Mouse (Mus musculus) heart, adult 9 months (tissue): ENCODE data around the gene Prkg1.

Experiments used
- DNase-seq, 2 experiments: peaks; one replicate each; pipeline ENCODE4 v3.0.0; 2022; ENCODE audit warnings: low spot score in 2 of 2

Prkg1 gene

DNA sequence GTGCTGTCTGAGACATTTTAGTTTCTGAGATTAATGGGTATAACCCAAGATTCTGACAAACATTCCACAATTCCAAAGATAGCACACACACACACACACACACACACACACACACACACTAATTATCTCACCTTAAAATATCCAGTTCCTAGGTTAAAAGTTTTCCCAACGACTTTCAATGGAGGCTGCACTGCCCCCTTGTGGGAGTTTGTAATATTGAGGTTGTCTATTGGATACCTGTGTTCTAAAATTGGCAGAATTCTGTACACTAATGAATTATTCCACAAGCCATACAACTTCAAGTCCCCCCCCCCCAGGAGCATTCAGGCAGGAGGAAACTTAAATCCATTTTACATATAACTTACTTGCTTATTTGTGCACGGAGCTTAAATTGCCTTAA is 18.2 kb downstream of the Prkg1 start:
- DNase-seq = peak in 1 of 2 experiments; percentile 29

DNA sequence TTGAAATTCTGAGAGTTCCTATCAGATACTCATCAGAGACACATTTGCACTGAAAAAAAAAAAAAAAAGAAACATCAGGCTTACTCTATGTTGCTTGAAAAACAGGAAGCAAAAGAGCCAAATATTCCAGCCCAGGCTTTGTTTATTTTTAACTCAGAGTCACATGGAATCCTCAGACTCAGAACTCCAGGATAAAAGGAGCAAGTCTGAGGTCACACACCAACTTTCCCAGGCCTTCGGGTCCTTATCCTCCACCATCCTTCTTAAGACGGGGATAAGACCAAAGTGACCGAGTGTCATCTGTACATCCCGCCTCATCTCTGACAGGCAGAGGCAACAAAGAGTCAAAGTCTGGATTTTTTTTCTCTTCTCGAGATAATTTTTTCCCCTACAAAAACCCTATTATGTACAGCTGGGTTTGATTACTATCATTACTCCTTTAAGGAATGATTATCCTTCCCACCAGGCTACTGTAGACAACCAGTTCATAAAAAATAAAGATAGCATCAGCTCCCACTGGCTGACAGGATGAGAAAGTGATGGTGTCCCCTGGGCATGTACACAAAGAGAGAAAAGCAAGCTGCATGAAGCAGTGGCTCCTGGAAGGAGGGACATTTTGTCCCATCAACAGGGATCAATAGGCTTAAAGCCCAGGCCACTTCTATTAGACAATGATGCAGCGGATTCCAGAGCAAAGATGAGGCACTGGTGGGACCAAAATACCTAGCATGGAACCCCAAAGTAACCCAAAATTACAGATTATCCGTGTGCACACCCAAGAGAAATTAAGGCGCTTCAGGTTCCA is 21.4 kb downstream of the Prkg1 start:
- peak; percentile 30 to 56 for DNase-seq

DNA sequence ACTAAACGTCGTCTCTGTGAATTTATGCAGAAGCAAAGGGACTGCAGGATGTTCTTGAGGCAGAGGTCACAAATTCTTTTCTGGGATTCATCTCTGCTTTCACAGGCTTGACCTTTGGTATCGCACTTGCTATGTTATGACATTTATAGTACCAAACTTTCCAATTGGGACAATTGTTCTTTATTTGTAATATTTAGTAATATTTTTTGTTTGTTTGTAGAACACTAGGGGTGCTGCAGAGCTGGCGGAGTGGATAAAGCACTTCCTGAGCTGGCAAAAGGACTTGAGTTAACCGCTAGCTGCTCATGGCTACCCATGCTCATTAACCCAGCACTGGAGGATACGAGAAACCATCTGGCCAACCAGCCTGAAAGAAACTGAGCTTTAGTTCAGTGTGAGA is 49.9 kb downstream of the Prkg1 start:
- DNase-seq = no peak

DNA sequence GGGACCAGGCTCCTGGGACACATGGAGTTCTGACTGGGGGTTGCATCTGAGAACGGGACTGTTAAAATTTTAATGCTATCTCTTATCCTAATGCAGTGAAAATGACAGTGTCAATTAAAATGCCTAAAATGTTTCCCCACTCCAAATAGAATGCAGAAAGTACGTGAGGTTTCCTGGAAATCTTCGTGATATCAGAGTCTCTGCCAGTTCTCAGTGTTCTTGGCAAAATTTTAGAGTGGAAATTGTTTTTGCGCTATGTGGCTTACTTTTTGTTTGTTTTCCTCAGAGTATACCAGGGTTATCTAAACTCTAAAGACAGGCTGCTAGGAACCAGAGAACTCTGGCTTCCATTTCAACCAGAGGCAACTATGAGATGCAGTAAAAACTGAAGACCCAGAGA is 50.4 kb downstream of the Prkg1 start:
- DNase-seq = peak in 1 of 2 experiments; percentile 23

GRCm38 (mm10) chr19:31713321-31713720 is 51.5 kb downstream of the Prkg1 start:
- no peak for DNase-seq

DNA sequence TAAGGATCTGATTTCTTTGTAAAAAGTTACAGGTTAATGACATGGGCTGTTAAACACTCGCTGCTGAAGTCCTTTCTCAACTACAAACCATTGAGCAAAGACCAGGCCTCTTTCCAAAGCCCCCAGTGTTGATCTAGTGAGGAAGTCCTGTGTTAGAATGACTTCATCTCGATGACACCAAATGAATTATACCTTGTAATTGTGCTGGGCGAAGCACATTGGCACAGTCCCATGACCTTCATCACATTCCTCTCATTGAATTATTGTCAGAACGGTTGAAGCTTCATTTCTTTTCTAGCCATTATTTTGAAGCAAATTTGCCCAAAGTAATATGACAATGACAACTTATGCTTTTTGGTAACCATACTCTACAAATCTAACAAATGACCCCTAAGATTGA is 54.5 kb downstream of the Prkg1 start:
- DNase-seq = no peak

- DNase-seq = no peak
Observed at GRCm38 (mm10) chr19:31703991-31704390, 60.8 kb downstream of the Prkg1 start.

DNA sequence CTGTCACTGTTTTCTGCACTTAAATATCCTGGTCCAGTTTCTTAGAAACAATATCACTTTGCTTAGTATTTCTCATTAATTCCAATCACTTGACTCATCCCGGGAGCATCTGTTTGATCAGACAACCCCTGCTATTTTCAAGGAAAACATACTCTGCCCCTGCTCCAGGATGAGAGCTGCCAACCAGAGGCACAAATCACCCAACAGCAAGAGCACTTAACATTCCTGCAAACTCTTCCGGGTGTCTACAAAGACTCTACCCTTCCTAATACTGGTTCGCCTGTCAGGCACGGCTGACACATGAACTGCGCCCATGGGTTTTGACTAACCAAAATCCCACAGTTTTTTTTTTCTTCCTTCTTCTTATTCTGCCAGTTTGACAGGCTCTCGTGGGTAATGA is 65.9 kb downstream of the Prkg1 start:
- DNase-seq = no peak

DNA sequence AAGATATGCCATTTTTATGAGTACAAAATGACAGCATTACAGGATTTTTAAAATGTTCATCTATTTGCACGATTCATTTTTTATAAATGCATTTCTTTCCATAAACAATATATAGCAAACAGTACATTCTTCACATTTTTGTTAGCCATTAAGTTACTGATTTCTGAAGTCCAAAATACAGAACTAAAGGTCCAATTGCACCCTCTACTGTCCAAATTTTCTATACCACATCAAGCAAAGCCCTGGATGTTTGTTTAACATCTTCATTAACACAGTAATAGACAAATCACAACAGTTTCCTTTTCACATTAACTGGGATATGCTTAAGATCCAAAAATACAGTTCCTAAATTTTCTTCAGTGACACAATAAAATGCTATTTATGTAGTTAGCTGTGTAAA is 84.0 kb downstream of the Prkg1 start:
- DNase-seq = no peak

- no peak for DNase-seq
Observed at GRCm38 (mm10) chr19:31678324-31678723, 86.5 kb downstream of the Prkg1 start.

- no peak for DNase-seq
Observed at GRCm38 (mm10) chr19:31671726-31672125, 93.1 kb downstream of the Prkg1 start.

GRCm38 (mm10) chr19:31665007-31665406 is 99.8 kb downstream of the Prkg1 start:
- DNase-seq = no peak

- DNase-seq = peak; percentile 24 to 31
Observed at GRCm38 (mm10) chr19:31664159-31664991, 100.5 kb downstream of the Prkg1 start.

DNA sequence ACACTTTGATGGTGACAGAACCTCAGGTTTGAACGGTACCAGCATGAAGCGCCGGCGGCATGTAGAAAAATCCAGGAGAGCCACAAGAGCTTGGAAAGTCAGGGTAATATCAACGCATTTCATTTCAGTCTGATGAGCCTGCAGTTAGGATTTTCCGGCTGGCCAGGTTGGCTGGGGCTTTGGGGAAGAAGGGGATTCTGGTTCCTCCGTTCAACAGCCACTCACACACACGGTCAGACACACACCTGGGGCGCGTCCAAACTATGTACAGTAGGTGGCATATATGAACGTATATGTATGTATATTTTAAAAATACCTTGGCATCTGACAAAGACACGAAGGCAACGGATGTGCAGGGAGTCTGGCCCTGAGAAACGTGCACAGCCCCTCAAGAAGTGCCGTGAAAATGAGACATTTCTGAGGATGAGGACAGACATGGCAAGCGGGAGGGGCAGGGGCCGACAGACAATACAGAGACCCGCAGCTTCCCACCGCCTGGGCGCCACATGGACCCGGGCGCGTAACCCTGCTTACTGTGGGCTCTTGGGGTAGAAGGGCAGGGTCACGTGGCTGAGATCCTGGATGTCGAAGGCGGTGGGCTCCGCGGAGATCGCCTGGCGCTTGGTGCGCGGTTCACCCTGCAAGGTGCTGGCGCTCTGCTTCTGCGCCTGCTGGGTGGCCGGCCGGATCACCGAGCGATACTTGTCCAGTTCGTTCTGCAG is 101.2 kb downstream of the Prkg1 start:
- DNase-seq = no peak

DNA sequence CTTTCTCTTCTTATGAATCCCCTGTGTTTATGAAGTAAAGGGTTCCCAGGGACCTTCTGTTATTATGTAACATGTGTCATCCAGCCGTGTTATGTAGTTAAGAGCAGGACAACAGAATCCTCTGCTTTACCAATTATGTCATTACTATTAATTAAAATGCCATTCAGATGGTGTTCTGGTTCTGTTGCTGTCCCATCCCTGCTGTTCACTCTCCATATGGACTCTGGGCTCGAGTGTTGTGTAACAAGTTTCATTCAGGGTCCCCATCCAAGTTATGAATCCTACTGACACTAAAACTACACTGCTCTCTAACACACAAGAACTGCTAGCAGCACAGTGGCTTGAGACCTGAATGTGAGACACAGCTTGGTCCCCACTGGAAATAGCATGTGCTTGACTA is 102.0 kb downstream of the Prkg1 start:
- no peak for DNase-seq

GRCm38 (mm10) chr19:31658751-31659397 is 106.0 kb downstream of the Prkg1 start:
- DNase-seq = no peak

- no peak for DNase-seq
Observed at GRCm38 (mm10) chr19:31656256-31656655, 108.6 kb downstream of the Prkg1 start.

GRCm38 (mm10) chr19:31655826-31656225 is 109.0 kb downstream of the Prkg1 start:
- no peak for DNase-seq

- no peak for DNase-seq
Observed at GRCm38 (mm10) chr19:31654022-31654421, 110.8 kb downstream of the Prkg1 start.

GRCm38 (mm10) chr19:31650452-31650851 is 114.4 kb downstream of the Prkg1 start:
- no peak for DNase-seq

- peak in 1 of 2 experiments; percentile 11 for DNase-seq
Observed at GRCm38 (mm10) chr19:31647492-31647891, 117.3 kb downstream of the Prkg1 start.
